Mouse (Mus musculus): ENCODE data around the gene Mroh7. TPM values are rescaled to one million over a fixed set of nuclear protein-coding genes. Genes with fewer than 3 reads are reported as not detected.
"Not testable (repeated sequence)": the region's sequence is repeated elsewhere in the genome, so short reads cannot be mapped to it uniquely, and the experiment has no call there.

The Mroh7 gene
- polyA plus RNA-seq, 1 experiment from 2014 or later: 0.70 TPM

DNA sequence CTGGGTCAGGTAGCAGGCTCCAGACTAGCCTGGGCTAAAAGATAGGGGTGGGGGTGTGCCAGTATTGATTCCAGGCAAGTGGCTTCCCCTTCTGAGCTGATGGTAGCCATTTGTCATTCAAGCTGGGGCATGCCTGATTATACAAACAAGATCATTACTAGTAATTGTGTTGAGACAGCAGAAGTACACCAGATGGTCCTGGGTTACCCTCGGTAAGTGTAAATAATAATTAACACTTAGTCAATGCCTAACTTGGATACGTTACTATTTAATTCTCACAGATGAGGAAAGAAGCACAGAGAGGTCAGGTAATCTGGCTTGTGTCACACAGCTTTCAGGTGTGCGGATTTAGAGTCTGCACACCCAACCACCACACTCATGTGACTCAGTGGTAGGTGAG, 7.2 kb upstream of the Mroh7 start:
- Histone ChIP-seq H3K4me1 (no peaks in the 10 kb centered on the region), H3K4me2 (replicated peaks) (no peak overlapping the region), H3K27me3 (no peaks in the 10 kb centered on the region), H3K27ac (no peak overlapping the region), H3K4me3 (no peak overlapping the region), H3K9me3 (no peaks in the 10 kb centered on the region), H3K9ac (no peak overlapping the region), H3K36me3 (no peaks in the 10 kb centered on the region)
- 58% methylated on average over 3 of the region's 3 CpGs for WGBS
- ATAC-seq (ENCODE audit: low FRiP score, low read depth): no peak

DNA sequence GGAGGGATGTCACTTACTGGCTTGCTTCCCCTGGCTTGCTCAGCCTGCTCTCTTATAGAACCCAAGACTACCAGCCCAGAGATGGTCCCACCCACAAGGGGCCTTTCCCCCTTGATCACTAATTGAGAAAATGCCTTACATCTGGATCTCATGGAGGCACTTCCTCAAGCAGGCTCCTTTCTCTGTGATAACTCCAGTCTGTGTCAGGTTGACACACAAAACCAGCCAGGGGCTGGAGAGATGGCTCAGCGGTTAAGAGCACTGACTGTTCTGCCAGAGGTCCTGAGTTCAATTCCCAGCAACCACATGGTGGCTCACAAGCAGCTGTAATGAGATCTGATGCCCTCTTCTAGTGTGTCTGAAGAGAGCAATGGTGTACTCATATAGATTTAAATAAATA, 6.2 kb upstream of the Mroh7 start:
- 0% methylated on average over 1 of the region's 1 CpGs for WGBS
- not testable (repeated sequence) for H3K4me3 ChIP-seq; H3K4me2 ChIP-seq (replicated peaks); ATAC-seq (ENCODE audit: low FRiP score, low read depth); H3K27ac ChIP-seq; H3K36me3 ChIP-seq; H3K9ac ChIP-seq; H3K27me3 ChIP-seq; H3K9me3 ChIP-seq; H3K4me1 ChIP-seq

DNA sequence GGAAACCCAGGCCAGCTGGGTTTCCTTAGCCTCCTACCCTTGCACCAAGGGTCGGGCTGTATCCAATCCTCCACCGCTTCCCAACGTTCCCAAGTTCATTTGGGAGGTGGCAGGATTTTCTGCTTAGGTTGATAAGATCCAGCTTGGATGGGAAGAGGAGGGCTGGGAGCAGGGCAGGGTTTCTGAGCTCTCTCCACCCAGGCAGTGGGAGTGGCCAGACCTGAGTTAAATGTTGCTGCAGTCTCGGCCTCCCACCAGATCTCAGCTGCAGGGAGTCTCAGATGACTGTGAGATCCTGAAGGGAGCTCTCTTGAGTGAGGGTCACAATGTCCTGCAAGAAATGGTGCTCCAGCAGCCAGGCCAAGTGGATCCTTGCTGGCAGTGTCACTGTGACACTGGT, 2.9 kb upstream of the Mroh7 start, which contains the start of gene Fam151a:
Gene Fam151a (plus strand): TSS at position 254 of the 400 bp plus-strand sequence.
- WGBS: 47% methylated on average over 4 of the region's 4 CpGs
- no peaks in the 10 kb centered on the region for H3K4me1 ChIP-seq
- H3K27me3 ChIP-seq: no peaks in the 10 kb centered on the region
- no peak for ATAC-seq (ENCODE audit: low FRiP score, low read depth)
- no peaks in the 10 kb centered on the region for H3K36me3 ChIP-seq
- H3K4me3 ChIP-seq: no peak within 1 kb of the TSS
- H3K27ac ChIP-seq: no peak within 1 kb of the TSS
- H3K9ac ChIP-seq: no peak within 1 kb of the TSS
- no peak within 1 kb of the TSS for H3K4me2 ChIP-seq (replicated peaks)
- H3K9me3 ChIP-seq: no peaks in the 10 kb centered on the region

DNA sequence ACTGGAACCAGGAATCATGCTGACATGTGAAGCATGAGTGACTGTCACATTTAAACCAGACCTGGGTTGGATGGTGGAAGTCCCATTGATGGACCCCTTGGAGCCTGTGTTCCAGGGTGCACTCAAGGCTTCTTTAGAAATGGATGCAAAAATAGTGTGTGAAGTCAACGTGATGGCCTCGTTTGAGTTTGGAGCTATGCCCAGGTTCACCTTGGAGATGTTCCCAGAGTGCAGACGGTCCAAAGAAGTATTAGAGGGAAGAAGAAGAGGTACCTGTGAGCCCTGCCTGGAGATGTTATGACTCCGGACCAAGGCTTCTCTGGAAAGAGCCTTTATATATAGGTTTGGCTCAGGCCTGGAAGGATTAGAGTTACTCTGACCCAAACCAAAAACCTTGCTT, 10.1 kb downstream of the Mroh7 start:
- H3K27me3 ChIP-seq: no peaks in the 10 kb centered on the region
- H3K27ac ChIP-seq: no peak overlapping the region
- no peak for ATAC-seq (ENCODE audit: low FRiP score, low read depth)
- 93% methylated on average over 4 of the region's 4 CpGs for WGBS
- no peak overlapping the region for H3K9ac ChIP-seq
- no peak overlapping the region for H3K4me3 ChIP-seq
- H3K4me1 ChIP-seq: no peaks in the 10 kb centered on the region
- no peaks in the 10 kb centered on the region for H3K9me3 ChIP-seq
- H3K4me2 ChIP-seq (replicated peaks): no peak overlapping the region
- H3K36me3 ChIP-seq: no peaks in the 10 kb centered on the region

DNA sequence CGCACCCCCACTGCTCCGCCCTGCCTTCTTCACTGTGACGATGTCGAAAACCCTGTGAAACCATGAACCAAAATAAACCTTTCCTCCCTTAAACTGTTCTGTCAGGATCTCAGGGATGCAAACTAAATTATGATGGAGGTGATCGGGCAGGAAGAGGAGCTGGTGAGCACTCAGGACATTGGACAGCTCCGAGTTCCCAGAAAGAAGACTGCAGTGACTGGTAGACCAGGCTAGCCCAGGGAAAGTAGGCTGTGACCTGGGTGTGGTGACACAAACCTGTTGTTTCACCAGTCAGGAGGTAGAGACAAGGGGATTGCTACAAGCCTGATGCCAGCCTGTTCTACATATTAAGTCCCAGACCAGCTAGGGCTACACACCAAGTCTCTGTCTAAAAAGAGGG, 17.1 kb downstream of the Mroh7 start:
- no peaks in the 10 kb centered on the region for H3K36me3 ChIP-seq
- no peak overlapping the region for H3K27ac ChIP-seq
- H3K27me3 ChIP-seq: no peaks in the 10 kb centered on the region
- 89% methylated on average over 6 of the region's 6 CpGs for WGBS
- ATAC-seq (ENCODE audit: low FRiP score, low read depth): no peak
- H3K9me3 ChIP-seq: no peaks in the 10 kb centered on the region
- H3K4me3 ChIP-seq: no peak overlapping the region
- H3K4me1 ChIP-seq: no peaks in the 10 kb centered on the region
- no peak overlapping the region for H3K9ac ChIP-seq
- no peak overlapping the region for H3K4me2 ChIP-seq (replicated peaks)

DNA sequence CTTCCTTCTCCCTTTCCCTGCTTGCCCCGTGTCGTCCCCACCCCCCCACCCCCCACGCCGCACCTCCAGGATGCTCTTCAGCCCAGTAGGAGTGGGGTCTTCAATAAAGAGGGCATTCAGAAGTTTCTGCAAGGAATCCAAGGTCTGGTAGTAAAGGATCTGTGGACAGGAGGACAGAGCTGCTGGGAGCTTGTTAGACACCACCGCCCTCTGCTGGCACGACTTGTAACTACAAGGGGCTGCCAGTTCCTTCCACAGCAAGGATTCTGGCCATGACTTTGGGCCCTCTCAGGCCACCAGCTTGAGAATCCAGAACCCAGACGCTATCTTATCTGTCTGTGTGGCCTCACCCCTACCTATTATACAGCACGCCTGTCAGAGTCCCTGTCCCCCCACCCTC, 22.3 kb downstream of the Mroh7 start:
- peak overlapping the region; percentile 12; the same call in 1 of the 2 replicates for H3K4me3 ChIP-seq
- peak overlapping the region; percentile 50 for H3K4me2 ChIP-seq (replicated peaks)
- H3K9ac ChIP-seq: no peak overlapping the region
- no peak overlapping the region for H3K27ac ChIP-seq
- no peaks in the 10 kb centered on the region for H3K4me1 ChIP-seq
- WGBS: 2% methylated on average over 8 of the region's 8 CpGs
- no peaks in the 10 kb centered on the region for H3K27me3 ChIP-seq
- peak; percentile 48; the same call in 1 of the 2 replicates for ATAC-seq (ENCODE audit: low FRiP score, low read depth)
- H3K36me3 ChIP-seq: no peaks in the 10 kb centered on the region
- no peaks in the 10 kb centered on the region for H3K9me3 ChIP-seq

DNA sequence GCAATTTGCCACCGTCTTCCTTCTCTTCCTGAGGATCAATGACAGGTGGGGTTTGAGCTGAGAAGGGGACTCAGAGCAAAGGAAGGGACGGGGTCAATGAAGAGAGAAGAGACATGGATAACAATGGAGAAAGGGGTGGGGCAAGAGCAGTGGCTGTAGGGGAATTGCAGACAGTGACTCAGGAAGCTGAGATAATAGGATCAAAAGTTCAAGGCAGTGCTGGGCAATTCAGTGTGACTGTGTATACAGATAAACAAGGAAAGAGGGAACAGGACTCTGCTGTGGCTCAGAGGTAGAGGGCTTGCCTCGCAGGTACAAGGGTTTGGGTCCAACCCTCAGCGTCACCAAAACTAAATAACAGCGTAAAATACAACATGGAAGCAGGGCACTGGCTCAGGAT, 22.8 kb downstream of the Mroh7 start:
- H3K36me3 ChIP-seq: no peaks in the 10 kb centered on the region
- H3K4me2 ChIP-seq (replicated peaks): peak overlapping the region; percentile 50
- H3K9ac ChIP-seq: no peak overlapping the region
- no peaks in the 10 kb centered on the region for H3K4me1 ChIP-seq
- H3K9me3 ChIP-seq: no peaks in the 10 kb centered on the region
- ATAC-seq (ENCODE audit: low FRiP score, low read depth): no peak
- H3K4me3 ChIP-seq: peak overlapping the region; percentile 12; the same call in 1 of the 2 replicates
- 0 out of 2 replicates have a peak, but pooled peaks cover 3% of the 10 kb centered on the region for H3K27me3 ChIP-seq
- WGBS: 41% methylated on average over 5 of the region's 5 CpGs
- no peak overlapping the region for H3K27ac ChIP-seq

DNA sequence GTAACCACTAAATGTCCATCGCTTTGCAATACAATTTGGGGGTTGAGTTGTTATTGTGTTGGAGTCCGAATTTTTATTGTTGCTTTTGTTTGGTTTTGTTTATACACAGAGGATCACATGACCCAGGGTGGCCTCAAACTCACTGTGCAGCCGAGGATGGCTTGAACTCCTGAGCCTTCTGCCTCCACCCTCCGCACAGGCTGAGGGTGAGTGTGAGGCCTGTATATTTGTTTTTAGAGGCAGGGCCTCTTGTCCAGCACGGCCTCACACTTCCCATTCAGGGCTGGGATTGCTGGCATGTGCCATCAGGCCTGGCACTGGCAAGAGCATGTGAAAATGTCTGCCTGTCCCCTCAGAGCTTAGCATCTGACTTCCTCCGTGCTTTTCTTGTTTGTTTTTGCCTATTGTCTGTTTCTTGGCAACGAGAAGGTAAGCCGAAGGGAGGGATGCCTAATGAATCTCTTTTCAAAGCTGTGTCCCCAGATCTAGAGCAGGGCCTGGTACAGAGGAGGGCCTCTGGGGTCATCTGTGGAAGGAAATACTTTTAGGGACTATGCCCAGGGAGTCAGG, 25.5 kb downstream of the Mroh7 start:
- Histone ChIP-seq H3K9me3 (no peaks in the 10 kb centered on the region), H3K27me3 (0 out of 2 replicates have a peak, but pooled peaks cover 4% of the 10 kb centered on the region), H3K36me3 (no peaks in the 10 kb centered on the region), H3K4me3 (no peak overlapping the region), H3K9ac (peak overlapping the region; percentile 39; the same call in 1 of the 2 replicates), H3K4me1 (peaks cover 17% of the 10 kb centered on the region), H3K4me2 (replicated peaks) (no peak overlapping the region), H3K27ac (no peak overlapping the region)
- WGBS: 61% methylated on average over 8 of the region's 8 CpGs
- no peak for ATAC-seq (ENCODE audit: low FRiP score, low read depth)

DNA sequence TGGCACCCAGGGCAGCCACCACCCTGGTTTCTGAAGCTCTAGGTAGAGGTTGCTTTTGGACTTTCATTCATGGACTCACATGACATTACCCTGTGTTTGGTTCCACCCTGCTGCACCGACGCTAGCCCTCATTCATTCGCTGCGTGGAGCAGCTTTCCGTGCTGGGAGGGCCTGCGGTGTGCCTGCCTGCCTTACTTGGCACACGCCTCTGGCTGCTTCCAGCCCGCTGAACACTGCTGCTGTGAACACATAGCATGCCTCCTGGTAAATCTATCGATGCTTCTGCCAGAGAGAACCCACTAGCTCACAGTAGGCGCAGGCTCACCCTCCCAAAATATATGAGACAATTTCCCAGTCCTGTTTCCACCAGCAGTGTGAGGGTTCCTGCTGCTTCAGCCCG, 26.3 kb downstream of the Mroh7 start:
- Histone ChIP-seq H3K9ac (no peak overlapping the region), H3K4me2 (replicated peaks) (no peak overlapping the region), H3K9me3 (no peaks in the 10 kb centered on the region), H3K36me3 (no peaks in the 10 kb centered on the region), H3K27ac (no peak overlapping the region), H3K27me3 (0 out of 2 replicates have a peak, but pooled peaks cover 4% of the 10 kb centered on the region), H3K4me1 (peaks cover 24% of the 10 kb centered on the region), H3K4me3 (no peak overlapping the region)
- WGBS: 68% methylated on average over 11 of the region's 11 CpGs
- ATAC-seq (ENCODE audit: low FRiP score, low read depth): no peak

DNA sequence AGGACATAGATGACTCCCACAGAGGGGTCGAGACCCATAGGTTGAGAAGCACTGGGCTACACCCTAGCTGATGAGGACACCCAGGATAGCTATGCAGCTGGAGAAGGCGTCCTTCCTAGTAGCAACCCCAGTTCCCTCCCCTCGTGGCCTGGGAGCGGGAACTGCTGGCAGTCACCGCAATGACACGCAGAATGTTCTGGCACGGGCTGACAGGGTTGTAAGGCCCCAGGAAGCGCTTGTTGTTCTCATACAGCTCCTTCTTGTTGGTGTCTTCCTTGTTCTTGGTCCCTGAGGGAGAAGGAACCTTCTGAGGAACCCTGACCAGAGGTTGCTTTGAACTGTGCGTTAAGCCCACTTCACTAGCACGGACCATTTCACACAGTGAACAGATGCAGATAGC, 26.8 kb downstream of the Mroh7 start:
- no peak overlapping the region for H3K4me2 ChIP-seq (replicated peaks)
- H3K9me3 ChIP-seq: no peaks in the 10 kb centered on the region
- WGBS: 77% methylated on average over 10 of the region's 10 CpGs
- H3K4me1 ChIP-seq: peaks cover 24% of the 10 kb centered on the region
- no peaks in the 10 kb centered on the region for H3K36me3 ChIP-seq
- no peak overlapping the region for H3K4me3 ChIP-seq
- no peak overlapping the region for H3K27ac ChIP-seq
- H3K27me3 ChIP-seq: 0 out of 2 replicates have a peak, but pooled peaks cover 4% of the 10 kb centered on the region
- ATAC-seq (ENCODE audit: low FRiP score, low read depth): no peak
- H3K9ac ChIP-seq: no peak overlapping the region

DNA sequence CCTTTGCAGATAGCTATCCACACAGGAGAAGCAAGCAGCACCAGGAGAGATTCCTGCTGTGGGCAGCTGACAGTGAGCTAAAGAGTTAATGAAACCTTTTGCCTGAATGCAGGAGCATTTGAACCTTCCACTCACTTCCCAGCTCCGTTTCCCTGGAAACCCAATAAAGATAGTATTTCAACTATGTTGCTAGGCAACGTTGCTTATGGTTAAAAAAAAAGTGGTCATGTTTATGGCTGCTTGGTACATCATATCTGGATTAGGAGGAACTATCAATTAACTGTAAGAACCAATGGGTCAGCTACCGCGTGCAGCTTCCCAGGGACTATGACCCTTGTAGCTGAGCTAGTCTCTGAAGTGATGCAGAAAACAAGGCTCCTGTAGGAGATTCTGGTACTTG, 29.9 kb downstream of the Mroh7 start:
- Histone ChIP-seq H3K36me3 (no peaks in the 10 kb centered on the region), H3K4me1 (peaks cover 24% of the 10 kb centered on the region), H3K27me3 (0 out of 2 replicates have a peak, but pooled peaks cover 11% of the 10 kb centered on the region), H3K4me3 (no peak overlapping the region), H3K4me2 (replicated peaks) (peak overlapping the region; percentile 41), H3K9ac (no peak overlapping the region), H3K27ac (peak overlapping the region; percentile 44; the same call in 1 of the 2 replicates), H3K9me3 (no peaks in the 10 kb centered on the region)
- WGBS: 25% methylated on average over 4 of the region's 4 CpGs
- no peak for ATAC-seq (ENCODE audit: low FRiP score, low read depth)

DNA sequence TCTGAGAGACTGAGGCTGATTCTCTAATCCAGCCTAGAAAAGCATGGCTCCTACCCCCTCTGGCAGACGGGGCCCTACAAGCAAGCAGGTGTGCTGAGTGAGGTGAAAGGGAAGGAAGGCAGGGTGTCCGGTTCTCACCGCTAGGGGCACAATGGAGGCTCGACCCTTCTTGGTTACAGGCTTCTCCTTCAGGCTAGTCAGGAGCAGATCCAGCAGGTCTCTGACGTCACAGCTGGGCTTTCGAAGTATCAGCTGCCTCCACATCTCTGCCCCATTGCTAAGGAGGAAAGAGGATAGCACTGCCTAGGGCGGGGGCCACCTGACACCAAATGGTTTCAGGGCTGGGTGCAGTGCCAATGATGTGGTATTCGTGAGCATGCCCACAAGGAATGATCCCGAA, 30.7 kb downstream of the Mroh7 start:
- Histone ChIP-seq H3K9ac (no peak overlapping the region), H3K27me3 (0 out of 2 replicates have a peak, but pooled peaks cover 11% of the 10 kb centered on the region), H3K4me1 (peaks cover 24% of the 10 kb centered on the region), H3K36me3 (no peaks in the 10 kb centered on the region), H3K9me3 (no peaks in the 10 kb centered on the region), H3K4me3 (no peak overlapping the region), H3K27ac (0 out of 2 replicates have a peak overlapping the region, but pooled peaks have one; percentile 10), H3K4me2 (replicated peaks) (peak overlapping the region; percentile 31; the same call in 1 of the 2 replicates)
- ATAC-seq (ENCODE audit: low FRiP score, low read depth): peak; percentile 64; the same call in 1 of the 2 replicates
- WGBS: 13% methylated on average over 9 of the region's 9 CpGs

All from limb, embryonic 13.5 days (tissue).